In genomic region chr2:75672561-75672960, GRCm38 (mm10) we compare ENCODE assay signal across 18 mouse cellular contexts.
"Had no signal": no experiment of that assay in that cellular context is flagged by ENCODE, and none has a peak within 500 bp of the region (broad histone marks: within the 10 kb centered on the region; RNA-seq: fewer than 3 reads in every experiment).

No protein-coding gene starts in this region.

- H3K27me3 ChIP-seq: limb, embryonic 12.5 days; limb, embryonic 15.5 days; liver, embryonic 15.5 days; midbrain, embryonic 13.5 days had no signal

- H3K4me3 ChIP-seq: limb, embryonic 12.5 days; limb, embryonic 15.5 days; liver, embryonic 15.5 days; midbrain, embryonic 10.5 days; midbrain, embryonic 13.5 days had no signal

- DNase-seq: kidney, adult 2 months; kidney, postnatal 36 days; left cerebral cortex, postnatal 4 days; lung, adult 18-20 months; lung, postnatal 14 days; lung, postnatal 4 days; thymus, adult 2 months; thymus, postnatal 14 days; thymus, postnatal 4 days had no signal

- H3K4me1 ChIP-seq: limb, embryonic 12.5 days; limb, embryonic 15.5 days; midbrain, embryonic 10.5 days; midbrain, embryonic 13.5 days had no signal

- H3K27ac ChIP-seq: kidney, postnatal 0 days; limb, embryonic 12.5 days; limb, embryonic 15.5 days; liver, embryonic 15.5 days; midbrain, embryonic 10.5 days; midbrain, embryonic 13.5 days; stomach, postnatal 0 days had no signal

- H3K9me3 ChIP-seq: limb, embryonic 12.5 days; limb, embryonic 15.5 days; liver, embryonic 15.5 days; midbrain, embryonic 10.5 days; midbrain, embryonic 13.5 days had no signal

- H3K9ac ChIP-seq: limb, embryonic 12.5 days; limb, embryonic 15.5 days; liver, embryonic 15.5 days; midbrain, embryonic 13.5 days had no signal

- ATAC-seq: intestine, postnatal 0 days; midbrain, embryonic 13.5 days; midbrain, embryonic 16.5 days had no signal
